Mouse (Mus musculus): ENCODE results near the gene Morn5.

Gene Morn5

DNA sequence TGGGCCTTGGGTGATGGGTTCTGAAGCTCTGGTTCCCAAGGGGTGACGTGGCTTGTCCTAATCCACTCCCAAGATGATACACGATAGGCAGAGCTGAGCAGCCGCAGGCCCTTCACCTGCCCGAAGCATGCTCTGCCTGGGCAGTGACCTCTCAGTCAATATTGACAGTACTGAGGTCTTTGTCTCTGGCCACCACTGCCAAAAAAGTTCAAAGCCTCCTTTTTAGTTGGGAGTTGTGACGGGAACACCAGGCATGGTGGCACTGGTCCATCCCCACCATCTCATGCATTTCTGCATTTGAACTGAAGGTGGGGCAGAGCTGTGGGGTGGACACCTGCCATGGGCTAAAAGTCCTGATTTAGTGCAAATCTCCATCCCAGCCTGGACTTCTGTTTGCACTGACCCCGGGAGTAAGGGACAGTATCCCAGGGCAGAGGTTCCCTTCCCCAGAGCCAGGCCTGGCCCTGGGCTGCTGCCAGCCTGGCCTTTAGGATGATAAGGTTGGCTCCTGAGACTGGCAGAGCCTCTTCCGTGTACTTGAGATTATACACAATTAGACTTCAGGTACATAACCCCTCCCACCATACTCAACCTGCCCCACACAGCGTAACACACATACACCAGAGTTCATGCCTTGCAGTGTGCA is 22.5 kb downstream of the Morn5 start:
- DNase-seq (ENCODE audit: low spot score), result no peak

DNA sequence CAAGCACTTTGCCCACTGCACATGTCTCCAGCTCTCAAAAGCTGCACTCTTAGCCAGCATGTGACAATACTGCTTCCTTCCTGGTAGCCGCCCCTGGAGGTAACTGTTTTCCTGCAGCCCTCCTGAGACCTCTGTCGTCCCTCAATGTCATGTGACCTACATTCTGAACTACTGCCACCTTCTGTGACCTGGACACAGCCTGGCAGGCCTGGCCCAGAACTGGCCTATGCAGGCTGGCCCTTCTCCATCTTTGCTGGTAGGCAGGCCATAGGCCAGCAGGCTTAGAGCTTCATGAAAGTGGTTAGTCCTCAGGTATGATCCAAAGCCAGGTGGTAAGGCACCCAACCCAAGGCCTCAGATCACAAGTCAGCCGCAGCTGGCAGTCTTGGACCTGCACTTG is 24.5 kb downstream of the Morn5 start:
- no peak for DNase-seq (ENCODE audit: low spot score)

DNA sequence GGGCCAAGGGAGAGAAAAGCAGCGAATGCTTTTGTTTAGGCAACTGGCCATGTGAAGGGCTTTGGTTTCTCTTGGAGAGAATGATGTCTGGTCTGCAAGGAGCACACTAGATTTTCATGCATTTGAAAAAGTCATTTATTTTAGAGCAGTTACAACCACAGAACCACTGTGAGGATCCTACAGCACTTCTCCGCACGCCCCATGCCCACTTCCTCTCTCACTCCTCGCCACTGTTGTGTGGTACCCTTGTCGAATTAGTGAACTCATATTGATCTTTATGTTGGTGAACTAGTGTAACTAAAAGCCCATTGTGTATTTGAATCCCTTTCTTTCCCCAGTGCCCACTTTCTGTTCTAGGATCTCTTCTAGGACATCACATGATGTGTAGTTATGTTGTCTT is 26.0 kb downstream of the Morn5 start:
- DNase-seq (ENCODE audit: low spot score), result no peak

DNA sequence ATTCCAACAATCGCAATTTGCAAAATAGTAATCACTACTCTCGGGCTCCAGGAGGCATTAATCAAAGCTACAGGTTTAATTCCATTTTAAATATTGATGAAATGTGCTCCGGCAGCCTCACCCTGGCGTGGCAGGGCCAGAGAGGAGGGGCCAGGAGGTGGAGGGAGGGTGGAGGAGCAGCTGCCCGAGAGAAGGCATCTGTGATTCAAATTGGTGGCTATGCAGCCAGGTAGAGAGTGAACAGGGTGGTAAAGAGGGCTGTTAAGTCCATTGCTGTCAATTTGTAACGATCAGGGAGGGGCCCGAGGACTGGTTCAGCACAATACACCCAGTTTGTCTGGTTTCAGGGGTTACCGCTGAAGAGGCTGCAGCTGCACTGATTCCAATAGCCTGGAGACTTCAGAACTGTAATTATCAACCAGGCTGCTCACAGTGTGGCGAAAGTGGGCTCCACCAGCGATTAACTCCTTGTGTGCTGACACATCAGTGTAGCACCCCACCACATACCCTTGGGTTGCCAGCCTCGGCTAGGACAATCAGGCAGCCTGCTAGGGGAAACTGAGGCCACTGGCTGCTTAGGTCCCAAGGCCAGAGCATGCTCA is 28.0 kb downstream of the Morn5 start:
- no peak for DNase-seq (ENCODE audit: low spot score)

DNA sequence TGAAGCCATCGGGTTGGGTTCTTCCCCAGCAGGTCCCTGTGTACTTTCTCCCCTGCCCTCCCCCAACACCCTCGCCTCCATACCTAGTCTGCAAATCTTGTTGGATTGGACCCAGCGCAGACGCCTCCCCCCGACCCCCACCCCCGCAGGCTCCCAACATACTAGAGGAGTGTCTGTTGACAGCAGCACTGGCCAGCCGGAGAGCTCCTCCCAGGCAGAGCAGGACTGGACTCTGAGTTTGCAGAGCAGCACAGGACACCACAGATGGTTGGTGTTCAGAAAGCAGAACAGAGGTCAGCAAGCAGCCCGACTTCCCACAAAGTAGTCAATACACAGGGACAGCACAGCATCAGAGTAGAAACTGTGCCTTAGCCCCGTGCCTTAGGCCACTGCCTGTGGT is 32.2 kb downstream of the Morn5 start:
- DNase-seq (ENCODE audit: low spot score), result no peak

DNA sequence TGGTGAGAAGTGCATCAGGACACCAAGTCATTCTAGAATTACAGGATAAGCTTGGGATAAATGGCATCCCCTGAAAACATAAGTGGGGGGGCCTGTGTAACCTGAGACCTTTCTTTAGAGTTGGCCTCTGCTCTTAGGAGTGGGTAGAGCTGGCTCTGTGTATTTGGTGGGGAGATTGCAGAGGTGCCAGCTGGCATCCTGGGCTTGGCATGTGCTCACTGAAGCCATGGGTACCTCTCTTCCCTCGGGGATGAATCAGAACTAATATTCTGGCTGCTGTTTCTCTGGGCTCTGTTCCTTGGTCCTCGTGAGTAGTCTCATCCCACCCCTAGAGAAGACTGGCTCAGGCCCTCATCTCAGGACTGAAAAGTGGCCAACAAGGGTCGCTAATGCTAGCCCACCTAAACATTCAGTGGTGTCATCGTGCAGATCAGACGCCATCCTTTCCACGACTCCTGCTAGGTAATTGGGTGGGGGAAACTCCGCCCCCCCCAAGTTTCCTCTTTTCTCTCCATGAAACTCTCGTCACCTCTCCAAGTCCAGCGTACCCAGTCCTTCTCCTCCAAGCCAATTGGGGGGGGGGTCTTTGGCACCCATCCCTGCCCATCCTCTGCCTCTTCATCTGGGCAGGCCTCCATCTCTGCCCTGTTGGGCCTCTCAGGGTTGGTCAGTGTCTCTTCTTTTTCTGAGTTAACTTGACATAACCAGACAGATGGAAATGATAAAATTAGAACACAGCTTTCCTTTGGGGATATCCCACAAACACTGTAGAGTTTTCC is 33.7 kb downstream of the Morn5 start:
- no peak for DNase-seq (ENCODE audit: low spot score)

DNA sequence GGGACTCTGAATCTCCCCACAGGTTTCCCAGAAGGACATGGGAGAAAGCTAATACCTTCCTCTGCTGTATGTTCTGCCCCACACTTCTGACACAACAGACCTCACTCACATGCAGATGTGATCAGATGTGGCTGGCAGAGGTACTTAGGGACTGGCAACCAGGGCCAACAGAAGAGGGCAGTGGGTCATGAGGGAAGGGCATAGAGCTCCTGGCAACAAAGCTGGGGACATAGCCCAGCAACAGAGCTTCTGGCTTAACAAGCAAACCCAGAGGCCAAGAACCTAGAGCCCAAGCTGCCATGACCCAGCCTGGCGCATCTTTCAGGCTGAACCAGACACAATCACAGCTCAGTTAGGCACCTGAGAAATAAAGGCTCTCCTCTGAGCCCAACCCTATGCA is 35.8 kb downstream of the Morn5 start:
- no peak for DNase-seq (ENCODE audit: low spot score)

DNA sequence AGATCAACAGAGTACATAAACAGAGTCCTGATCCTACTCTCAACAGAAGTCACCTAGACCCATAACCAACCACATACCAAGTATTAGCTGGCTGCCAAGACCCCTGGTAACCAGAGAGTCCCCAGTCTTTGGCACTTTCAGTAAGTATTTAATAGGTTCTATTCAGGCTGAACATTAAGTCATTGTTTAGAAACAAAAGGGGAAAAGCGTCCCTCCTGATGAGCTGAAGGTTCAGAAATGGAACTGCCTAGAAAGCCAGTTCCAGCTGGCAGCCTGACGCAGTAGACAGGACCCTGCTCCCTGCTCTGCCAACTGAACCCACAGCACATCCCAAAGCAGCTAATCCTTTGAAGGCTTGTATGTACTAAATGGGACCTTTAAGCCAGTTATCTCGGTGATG is 39.9 kb downstream of the Morn5 start:
- DNase-seq (ENCODE audit: low spot score), result no peak

DNA sequence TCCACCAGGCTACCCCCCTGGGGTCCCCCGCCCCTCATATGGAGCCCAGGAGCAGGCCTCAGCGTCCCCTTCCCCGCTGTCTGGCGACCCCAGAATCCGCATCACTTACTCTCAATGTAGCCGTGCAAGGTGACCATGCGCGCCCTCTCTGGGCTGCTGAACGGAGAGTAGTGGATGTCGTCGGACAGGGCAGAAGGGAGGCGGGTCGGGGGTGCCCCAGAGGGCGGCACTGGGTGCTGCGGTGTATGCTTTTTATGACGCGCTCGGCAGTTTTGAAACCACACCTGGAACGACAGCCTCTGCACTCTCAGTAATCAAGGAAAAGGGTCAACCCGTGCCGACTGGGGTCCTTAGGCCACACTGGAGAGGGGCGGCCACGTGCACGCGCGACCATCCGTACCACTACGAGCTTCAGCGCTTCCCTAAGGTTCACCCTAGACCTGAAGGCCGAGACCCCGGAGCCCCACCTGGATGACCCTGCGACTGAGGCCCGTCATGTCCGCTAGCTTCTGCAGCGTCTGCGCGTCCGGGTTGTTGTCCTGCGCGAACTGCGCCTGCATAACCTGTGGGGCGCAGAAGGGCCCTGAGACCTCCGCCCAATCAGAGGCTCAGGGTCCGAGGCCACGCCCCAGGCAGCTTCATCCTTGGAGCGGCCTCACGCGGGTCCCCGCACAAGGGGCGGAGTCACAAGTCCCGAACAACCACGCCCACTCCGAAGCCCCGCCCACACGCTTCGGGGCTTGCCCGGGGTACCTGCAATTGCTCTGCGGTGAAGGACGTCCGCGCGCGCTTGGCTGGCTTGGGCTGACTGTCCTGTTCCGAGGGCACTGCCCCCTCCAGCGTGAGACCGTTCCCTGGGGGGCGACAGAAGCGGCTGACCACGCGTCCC is 41.8 kb downstream of the Morn5 start:
- peak; percentile 91 for DNase-seq (ENCODE audit: low spot score)

DNA sequence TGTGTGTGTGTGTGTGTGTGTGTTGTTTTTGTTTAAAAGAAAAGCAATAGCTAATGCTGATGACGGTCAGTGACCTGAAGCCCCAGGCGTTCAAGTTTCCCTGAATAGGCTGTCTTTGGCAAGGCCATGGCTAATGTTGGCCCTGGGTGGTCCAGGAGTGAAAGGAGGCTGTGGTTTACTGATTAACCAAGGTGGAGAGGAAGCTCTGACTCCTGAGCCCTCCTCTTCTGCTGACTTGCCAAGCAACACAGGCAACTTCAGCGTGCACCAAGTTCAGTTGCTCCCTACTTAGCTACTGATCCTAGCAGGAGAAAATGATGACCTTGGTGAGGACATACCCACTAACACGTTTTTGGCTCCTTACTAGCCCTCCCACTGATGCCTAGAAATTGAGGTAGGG is 43.5 kb downstream of the Morn5 start:
- no peak for DNase-seq (ENCODE audit: low spot score)

DNA sequence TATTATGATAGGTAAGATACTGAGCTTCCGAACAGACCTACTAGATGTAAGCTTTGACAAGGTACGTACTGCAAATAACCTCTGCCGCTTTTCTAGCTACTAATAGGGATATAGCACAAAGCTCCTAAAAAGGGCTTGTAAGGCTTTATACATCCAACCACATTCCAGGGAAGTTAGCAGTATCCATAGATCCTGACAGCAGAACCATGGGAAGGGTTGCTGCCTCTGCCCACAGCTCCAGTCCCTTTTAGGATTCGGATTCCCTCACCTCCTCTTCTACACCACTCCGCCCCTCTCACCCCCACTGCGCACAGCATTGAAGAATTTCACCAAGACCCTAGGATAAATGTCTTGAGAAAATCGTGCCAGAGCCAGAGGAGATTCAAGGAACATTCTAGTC is 44.0 kb downstream of the Morn5 start:
- DNase-seq (ENCODE audit: low spot score), result no peak

DNA sequence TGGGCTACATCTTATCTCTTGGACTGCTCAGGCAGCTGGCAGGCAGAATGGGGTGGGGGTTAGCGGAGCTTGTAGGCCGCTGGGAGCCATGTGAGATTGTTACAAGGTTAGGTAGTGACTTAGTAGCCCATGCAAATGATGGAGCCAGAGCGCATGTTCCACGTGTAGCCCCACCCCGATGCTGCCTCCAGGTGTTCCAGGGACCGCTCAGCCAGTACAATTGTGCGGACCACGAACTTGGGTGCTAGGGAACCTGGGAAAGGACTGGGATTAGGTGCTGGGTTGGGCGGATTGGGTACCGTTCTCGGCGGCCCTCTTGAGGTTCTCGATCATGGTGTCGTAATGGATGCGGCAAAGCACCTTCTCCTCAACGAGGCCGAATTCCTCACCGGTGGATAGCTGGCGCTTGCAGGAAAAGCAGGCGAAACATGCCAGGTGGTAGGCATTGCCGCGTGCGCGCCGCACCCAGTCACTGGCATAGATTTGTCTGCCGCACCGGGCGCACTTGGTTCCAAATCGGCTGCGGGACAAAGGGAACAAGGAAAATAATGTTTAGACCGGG is 44.7 kb downstream of the Morn5 start:
- DNase-seq (ENCODE audit: low spot score), result peak; percentile 81

DNA sequence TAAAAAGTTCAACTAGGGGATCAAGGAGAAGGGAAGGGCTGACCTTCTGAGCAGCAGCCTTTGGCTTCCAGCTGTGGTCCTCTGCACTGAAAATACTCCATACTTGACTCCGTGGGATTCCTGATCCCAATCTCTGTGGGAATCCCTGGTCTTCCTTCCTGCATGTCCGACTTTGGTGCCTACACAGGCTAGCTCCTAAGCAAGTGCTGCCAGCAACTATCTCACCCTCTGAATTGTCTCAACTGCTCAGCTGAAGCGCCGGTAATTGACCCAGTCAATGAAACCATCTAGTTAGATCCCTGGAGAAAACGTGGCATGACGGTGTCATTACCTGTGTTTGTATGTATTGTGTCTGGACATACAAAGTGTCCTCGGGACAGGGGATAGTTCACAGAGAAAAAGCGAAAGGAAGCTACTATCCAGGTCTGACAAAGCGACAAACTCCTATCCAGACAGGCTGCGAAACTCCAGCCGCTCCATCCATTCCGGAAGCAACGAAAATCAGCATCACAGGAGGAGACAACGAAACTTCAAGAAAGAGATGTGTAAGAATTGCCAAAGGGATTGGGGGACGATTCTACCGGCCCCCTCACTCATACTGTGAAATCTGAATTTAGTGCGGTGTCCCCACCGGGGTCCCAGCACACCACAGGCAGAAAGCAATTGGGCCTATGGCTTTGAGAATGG is 48.0 kb downstream of the Morn5 start:
- DNase-seq (ENCODE audit: low spot score), result no peak

DNA sequence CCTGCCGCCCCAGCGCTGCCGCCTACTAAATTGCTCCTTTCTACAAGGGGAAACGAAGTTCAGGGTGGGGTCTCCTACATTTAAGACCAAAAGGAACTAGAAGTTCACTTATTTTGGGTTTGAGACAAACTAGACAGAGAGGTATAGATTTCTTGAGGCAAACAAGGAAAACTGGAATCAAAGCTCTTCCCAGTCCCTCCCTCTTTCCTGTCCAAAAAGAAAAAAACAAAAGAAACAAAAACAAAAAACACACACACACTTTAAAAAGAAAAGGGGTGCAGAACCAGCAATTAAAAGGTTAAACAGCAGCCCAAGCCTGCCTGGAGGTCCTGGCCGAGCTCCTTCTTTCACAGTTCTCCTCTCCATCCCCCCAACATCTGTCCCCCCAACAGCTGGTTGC is 48.8 kb downstream of the Morn5 start:
- no peak for DNase-seq (ENCODE audit: low spot score)

DNA sequence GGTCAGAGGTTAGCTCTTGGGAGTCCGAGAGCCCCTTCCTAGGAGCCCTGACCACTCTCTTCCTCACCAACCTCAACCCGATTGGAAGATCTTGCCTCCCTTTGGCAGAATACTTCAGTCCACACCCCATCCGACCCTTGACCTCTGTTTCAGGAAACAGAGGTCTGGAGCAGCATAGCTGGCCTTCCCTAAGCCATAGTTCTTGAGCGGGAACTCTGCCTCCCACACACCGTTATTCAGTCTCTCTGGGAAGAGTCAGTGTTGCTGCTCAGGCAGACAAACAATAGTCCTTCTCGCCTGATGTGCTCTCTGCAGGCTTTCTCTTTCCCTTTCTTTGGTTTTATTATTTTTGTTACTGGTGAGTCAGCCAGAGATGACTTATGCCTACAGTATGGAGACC is 50.5 kb downstream of the Morn5 start:
- no peak for DNase-seq (ENCODE audit: low spot score)

DNA sequence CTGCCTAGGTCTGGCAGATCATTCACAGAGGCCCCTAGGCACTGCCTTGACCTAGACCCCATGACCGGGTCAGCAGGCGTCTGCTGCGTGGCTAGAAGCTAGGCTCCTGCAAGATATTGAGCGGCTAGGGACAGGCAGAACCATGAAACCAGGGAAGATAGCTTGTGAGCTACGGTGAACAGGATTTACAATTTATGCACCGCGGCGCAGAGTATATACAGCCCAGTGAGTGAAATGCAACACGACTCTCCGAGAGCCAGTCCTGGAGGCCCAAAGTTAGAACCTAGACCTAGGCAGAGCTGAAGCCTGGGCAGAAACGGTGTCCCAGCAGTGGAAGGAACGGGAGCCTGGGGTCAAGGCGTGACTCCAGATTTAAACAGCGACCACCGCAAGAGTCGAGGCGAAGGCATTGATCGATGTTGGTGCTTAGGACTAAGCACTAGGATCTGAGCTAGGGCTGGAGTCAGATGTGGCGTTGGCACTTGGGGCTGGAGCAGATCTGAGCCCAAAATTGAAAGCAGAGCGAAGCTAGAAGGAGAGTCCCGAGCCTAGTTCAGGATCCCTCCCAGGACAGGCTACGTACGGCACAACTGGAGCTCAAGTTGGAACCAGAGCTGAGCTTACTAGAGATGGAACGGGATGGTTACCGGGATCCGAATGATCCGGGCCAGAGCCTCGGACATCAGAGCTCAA is 52.8 kb downstream of the Morn5 start:
- no peak for DNase-seq (ENCODE audit: low spot score)

DNA sequence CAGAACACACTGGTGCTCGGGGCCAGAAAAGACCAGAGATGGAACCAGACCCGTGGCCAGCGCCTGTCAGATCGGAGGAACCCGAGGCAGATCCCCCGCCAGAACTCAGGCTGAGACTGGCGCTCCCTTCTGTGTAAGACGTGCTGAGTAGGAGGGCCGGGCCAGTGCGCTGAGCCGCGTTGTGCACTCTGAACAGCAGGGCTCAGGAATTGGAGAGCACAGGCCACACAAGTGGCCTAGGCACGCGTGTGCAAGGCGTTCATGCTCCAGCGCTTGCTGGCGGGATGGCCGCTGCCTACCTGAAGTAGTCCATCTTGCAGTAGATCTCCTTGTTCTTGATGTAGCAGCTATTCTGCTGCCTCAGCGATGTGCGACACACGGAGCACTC is 53.3 kb downstream of the Morn5 start:
- no peak for DNase-seq (ENCODE audit: low spot score)

DNA sequence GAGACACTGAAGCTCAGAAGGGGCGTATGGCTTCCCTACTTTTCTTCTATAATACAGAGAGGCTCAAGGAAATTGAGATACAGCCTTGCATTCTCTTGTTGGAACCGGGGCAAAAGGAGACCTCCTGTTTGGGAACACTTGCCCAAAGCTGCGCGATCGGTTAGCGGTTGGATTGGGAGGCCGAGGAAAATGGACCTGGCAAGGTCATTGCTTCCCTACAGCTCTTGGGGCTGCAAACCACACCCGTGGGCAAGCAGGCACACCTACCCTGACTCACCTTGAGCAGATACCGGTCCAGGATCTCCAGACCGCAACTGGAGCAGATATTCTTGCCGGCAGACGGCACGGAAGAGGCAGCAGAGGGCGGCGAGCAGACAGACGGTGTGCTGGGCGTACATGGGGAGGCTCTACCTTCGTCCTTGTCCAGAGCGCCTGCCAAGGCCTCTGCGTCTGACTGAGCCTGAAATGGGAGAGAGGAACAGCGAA is 53.9 kb downstream of the Morn5 start:
- no peak for DNase-seq (ENCODE audit: low spot score)

DNA sequence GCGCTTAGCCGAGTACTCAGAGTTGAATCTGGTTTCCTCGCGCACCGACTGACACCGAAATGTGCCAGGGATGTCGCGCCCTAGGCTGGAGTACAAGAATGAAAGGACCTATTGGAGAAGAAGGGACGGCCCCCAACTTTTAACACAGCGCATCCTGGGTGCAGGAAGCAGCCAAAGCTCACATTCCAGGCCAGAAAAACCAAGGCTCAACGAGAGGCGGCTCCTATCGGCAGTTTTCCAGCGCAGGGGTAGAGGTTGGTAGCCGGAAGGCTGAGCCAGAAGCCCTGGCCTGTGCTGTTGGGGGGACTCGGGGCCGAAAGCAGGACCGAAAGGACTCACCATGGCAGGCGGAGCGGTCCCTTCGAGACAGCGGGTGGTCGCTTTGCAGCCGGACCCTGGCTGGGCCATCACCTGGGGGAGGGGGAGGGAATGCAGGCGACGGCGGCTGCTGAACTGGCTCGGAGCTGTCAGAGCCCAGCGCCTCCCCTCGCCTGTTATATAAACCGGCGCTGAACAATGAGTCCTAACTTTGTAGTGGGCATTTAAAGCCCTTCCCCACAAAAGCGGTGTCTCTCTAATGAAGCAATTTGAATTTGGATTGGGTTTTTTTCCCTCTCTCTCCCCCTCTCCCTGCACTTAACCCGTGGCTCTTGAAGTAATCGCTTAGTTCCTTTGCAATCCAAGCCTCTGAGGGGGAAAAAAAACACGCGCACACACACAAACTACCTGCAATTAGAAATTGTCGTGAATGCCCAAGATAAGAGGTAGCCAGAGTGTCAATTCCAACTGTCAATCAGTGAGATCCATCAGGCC is 54.5 kb downstream of the Morn5 start:
- DNase-seq (ENCODE audit: low spot score), result no peak

DNA sequence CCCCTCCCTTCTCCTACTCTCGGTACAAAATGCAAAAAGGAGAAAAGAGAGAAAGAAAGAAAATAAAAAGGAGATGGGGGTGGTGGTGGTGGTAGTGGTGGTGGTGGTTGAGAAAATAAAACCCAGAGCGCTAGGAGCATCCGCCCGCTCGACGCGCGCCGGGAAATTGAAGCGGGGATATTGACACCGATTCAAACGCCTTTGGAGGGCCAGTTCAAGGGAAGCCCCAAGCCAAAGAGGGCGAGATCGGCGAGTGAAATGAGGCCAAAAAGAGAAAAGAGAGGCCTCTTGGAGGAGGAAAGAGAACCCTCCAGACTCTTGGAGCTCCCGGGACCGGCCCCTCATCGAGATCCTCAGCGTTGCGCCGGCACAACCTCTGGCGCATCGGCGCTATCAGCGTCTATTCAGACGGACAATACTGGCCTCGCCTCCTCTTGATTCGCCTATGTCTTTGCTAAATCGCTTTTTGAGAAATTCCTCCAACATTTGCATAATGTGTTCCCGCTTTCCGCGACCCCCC is 55.2 kb downstream of the Morn5 start:
- DNase-seq (ENCODE audit: low spot score), result no peak
